Mouse (Mus musculus): ENCODE measurements around the gene Tmc1.

Gene Tmc1

DNA sequence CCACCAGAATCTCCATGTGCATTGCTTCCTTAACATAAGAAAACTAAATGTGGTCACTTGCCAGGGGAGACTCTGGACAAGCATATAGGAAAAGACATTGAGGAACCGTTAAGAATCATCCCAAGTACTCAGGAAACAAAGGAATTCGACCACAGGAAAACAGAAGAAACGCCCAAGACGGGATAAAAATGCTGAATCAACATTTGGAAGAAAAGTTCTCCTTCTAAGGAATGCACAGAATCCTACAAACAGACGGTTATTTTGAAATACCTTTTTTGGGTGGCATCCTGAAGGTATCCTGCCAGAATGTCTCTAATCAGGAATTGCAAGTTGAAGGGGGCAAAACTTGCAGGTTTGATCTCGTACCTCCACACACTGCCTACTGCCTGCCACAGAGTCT is at the start of gene Tmc1:
TSS of gene Tmc1 (minus strand) at position 329 of the 400 bp plus-strand sequence.
- no peak for DNase-seq (ENCODE audit: low spot score)

GRCm38 (mm10) chr19:21001552-21001951 is 47.5 kb upstream of the Tmc1 start:
- DNase-seq (ENCODE audit: low spot score): no peak

DNA sequence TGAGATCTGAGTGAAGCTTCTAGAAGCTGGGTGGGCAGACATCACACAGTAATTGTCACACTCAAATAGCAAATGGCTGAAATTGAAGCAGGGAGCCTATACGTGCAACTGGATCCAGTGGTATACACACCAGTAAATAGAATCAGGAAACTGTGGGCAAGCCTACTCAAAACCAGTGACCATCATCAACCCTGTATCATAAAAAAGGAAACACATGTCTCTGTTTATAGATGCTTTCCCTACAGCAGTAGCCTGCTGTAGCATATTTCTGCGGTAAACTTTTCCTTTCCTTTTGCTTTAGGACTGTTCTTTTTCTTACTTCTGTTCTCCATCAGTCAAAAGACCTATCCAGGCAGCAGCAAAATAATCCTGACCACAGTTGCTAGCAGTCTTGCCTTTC is 25.2 kb upstream of the Tmc1 start:
- no peak for DNase-seq (ENCODE audit: low spot score)

DNA sequence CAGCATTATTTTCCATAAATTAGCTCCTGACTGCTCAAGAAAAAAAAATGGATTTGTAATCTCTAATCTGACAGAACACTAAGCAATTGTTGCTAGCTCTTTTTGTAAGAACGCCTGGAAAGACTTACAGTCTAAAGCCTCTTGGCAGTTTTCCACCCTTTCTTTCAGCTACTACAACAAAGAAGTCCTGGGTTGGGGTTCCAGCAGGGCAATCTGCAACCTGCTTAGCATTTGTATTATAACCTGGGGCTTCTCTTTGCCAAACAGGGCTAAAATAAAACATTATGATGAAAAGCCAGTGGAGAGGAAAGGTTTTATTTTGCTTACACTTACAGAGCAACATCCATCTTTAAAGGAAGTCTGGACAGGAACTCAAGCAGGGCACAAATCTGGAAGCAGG is 24.1 kb upstream of the Tmc1 start:
- DNase-seq (ENCODE audit: low spot score): no peak

DNA sequence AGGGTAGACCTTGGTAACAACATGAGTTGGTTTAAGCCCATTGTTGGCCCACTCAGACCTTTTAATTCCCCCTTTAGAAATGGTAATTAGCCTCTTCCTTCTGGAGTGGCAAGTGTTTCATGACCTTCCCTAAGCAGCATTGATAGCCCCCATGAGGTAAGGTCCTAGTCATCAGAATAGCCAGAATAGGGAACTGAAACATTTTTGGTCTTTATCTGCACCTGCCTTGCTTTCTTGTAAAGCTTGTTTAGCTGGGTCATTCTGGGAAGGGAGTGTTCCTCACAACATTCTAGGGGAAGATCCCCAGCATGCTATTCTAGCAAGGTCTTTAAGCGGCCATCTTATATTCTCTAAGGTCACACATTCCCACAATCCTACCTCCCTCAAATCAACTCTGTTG is 17.9 kb upstream of the Tmc1 start:
- DNase-seq (ENCODE audit: low spot score): no peak

DNA sequence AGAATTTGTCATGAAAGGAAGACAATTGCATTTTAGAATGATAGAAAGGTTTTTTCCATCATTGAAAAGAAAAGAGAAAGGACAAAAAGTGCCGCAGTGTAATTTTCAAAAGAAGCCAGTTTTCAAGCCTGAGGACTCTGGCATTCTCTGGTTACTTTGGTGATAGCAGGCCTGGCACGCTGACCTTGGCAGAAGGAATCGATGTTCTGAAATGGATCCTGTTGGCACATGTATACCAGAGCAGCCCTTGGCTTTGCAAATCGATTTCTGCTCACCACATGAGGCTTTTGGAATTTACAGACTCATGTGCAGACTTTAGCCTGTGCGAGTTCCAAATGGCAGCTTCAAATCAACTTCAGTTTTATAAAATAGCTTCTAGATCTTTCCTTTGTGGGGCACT is 813 bp upstream of the Tmc1 start:
- no peak for DNase-seq (ENCODE audit: low spot score)

GRCm38 (mm10) chr19:20944446-20944845 is 9.6 kb downstream of the Tmc1 start:
- no peak for DNase-seq (ENCODE audit: low spot score)

DNA sequence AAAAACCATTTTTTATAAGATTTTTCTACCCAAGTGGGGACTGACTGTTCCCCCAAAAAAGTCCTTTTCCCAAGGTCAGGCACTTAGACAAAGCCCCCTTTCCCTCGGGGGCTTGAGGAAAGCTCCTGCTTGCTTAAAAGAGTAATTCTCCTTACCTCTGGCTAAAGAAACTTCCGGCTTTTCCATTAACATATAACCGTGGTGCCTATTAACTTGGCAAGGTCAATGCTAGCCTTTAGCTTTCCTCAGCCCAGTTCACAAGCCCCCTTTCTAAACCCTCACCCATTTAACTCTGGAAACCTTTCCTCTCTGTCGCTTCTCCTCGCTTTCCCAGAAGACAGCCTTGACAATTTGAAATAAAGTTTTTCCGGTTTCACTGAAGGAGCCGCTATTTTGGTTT is 29.7 kb downstream of the Tmc1 start:
- DNase-seq (ENCODE audit: low spot score): no peak

GRCm38 (mm10) chr19:20923336-20924211 is 30.4 kb downstream of the Tmc1 start:
- no peak for DNase-seq (ENCODE audit: low spot score)

- DNase-seq (ENCODE audit: low spot score): no peak
Observed at GRCm38 (mm10) chr19:20918241-20918640, 35.8 kb downstream of the Tmc1 start.

DNA sequence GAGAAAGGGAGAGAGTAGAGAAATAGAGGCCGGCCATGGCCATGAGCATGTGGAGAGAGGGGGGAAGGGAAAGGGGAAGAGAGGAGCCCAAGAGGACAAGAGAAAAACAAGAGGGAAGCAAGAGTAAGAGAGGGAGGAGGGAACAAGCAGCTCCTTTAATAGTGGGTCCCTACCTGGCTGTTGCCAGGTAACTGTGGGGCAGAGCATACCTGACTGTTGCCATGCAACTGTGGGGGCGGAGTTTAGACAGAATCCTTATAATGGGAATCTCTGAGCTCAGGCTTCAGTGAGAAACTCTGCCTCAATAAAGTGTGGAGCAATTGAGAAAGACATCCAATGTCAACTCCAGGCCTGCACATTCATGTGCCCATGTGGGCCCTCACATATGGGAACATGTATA is 38.9 kb downstream of the Tmc1 start:
- no peak for DNase-seq (ENCODE audit: low spot score)

GRCm38 (mm10) chr19:20910356-20910755 is 43.6 kb downstream of the Tmc1 start:
- no peak for DNase-seq (ENCODE audit: low spot score)

GRCm38 (mm10) chr19:20881205-20881604 is 72.8 kb downstream of the Tmc1 start:
- DNase-seq (ENCODE audit: low spot score): no peak

DNA sequence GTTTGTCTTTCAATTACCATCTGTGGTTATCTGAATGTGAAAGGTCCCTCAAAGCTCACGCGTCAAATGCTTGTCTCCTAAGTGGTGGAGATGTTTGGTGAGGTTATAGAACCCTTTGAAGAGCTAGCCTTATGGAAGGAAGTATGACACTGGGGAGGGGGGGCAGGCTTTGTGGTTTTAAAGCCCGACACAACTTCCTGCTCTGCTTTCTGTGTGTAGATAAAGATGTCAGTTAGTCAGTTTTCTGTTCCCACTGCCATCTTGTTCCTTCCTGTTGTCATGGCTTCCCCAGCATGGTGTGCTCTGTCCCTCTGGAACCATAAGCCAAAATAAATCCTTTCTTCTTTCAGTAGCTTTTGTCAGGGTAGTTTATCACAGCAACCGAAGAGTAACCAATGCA is 78.1 kb downstream of the Tmc1 start:
- DNase-seq (ENCODE audit: low spot score): no peak

DNA sequence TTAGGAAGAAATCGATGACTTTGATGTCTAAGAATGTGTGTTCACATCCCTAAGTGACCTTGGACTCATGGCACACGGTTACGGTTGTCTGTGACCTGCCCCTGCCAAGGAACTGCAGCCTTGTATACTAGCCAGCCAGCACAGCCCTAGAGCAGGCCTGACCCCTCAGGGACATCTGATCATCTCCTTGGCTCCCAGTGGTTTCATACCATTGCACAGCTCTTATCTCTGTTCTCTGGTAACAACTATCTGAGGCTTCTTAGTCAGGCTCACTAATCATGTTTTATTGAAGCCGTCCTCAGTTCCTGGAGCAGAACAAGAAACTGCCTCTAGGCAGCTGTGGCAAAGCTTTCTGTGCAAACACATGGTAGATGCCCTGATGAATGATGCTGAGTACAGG is 92.2 kb downstream of the Tmc1 start:
- no peak for DNase-seq (ENCODE audit: low spot score)

DNA sequence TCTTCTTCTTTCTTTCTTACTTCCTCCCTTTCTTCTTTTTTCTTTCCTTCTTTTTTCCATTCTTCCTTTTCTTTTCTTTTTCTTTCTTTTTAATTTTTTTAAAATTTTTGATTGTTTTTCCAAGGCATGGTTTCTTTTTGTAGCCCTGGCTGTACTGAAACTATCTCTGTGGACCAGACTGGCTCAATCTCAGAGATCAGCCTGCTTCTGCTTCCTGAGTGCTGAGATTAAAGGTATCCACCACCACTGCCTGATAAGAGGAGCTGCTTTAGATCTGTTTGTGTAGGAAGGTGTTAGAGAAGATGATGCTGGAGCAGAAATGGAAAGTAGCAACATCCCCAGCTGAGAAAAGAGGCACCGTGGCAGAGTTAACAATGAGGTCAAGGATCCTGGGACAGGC is 93.7 kb downstream of the Tmc1 start:
- no peak for DNase-seq (ENCODE audit: low spot score)

DNA sequence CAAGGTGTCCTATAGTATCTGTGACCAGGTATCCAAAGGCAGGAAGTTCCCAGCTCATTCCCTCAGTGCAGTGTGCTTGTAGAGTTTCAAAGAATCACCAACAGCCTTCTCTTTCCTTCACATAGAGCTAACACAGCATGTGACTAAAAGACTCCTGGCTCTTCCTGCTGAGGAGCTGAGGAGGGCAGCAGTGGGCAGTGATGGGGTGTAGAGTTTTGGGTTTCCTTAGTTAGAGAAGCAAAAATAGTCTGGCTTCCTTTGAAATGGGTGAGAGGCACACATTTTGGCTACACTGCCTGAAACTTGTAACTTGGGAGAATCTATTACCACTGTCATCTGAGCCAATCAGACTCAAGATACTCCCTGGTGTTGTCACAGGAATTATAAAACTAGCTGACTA is 96.2 kb downstream of the Tmc1 start:
- DNase-seq (ENCODE audit: low spot score): no peak

DNA sequence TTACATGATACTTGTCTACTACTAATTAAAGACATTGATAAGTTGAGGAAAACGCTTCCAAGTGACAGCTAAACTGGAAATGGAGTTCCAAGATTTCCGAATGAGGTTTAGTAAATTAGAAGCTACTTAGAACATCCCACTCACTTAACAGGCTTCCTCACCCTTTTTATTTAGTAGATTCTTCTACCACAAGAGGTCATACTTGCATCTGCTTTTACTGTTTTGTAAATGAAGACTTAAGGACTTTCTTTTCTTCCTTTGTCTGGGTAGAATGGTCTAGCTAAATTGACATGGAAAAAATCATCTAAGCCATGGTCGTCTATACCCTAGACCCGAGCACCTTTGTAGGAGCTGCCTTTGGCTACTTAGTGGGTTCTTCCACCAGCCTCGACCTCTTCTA is 105.1 kb downstream of the Tmc1 start:
- DNase-seq (ENCODE audit: low spot score): no peak

DNA sequence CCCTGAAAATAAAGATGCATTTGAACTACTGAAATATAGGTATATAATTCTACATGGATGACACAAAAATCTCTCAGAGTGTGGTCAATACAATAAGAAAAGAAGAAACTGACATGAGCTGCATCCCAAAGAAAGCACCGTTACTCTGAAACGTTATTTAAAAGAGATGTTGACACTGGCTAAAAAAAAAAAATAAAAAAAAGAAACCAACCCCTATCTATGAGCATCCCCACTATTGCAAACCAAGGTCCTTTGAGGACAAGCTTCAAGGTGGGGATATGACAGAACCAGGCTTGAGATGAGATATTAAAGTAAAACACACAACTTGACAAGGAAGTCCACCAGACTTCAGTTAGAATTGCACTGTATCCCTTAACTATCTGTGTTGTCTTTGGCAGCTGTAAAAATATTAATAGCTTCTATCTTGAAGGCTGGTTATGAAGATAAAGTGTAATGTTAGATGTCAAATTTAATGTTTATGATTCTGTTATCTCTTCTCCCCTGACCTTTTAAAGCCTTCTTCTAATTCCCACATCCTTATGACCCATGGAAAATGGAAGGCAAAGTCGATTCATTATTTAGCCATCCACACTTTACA is 106.4 kb downstream of the Tmc1 start:
- no peak for DNase-seq (ENCODE audit: low spot score)

- no peak for DNase-seq (ENCODE audit: low spot score)
Observed at GRCm38 (mm10) chr19:20837422-20837821, 116.6 kb downstream of the Tmc1 start.

DNA sequence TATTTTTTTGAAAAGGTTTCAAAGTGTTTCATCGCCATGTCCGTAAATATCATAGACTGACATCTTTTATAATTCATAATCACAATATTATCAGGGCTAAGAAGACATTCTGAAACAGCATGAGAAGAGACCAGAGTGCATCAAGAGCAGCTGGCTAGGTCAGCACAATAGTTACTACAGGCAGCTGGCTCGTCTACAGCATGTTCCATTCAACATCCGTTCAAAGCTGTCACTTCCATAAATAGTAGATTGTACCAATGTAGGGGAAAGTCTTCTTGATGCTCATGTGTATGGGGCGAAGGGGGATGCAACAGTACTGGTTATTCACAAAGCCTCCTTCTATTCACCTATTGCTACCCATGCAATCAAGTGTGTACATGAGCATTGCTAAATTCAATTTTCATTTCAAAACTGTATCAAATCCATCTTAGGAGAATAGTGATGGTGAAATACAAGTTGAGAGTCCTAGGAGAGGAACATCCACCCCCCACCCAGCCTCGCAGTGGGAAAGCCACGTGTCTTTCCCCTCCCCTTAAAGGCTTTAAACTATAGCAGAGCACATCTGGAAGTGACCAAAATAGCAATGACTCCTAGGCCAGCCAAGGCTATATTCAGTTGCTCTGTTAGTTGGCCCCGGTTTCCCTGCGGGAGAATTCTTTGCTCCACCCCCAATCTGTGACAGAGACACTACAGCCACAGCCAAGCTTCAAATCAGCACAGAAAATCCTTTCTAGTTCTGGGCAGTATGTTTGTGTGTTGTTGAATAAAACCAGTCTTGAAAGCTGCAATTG is 117.8 kb downstream of the Tmc1 start:
- no peak for DNase-seq (ENCODE audit: low spot score)

- no peak for DNase-seq (ENCODE audit: low spot score)
Observed at GRCm38 (mm10) chr19:20834895-20835294, 119.1 kb downstream of the Tmc1 start.

- no peak for DNase-seq (ENCODE audit: low spot score)
Observed at GRCm38 (mm10) chr19:20799460-20799859, 154.5 kb downstream of the Tmc1 start.

Measured in ovary, postnatal 10 days (tissue).